Mouse (Mus musculus) forebrain, embryonic 15.5 days (tissue): ENCODE measurements around the gene Olfr279. TPM values are rescaled to one million over a fixed set of nuclear protein-coding genes. Genes with fewer than 3 reads are reported as not detected.

Experiments
- ATAC-seq: fragments of 200-750 bp; cut with Nextera tagmentation; replicated peaks from 2 replicates; pipeline ENCODE4 v1.8.0; 2017; ENCODE audit warnings: mild to moderate bottlenecking, moderate TSS enrichment, moderate library complexity
- H3K27ac ChIP-seq: fragments of 300-500 bp; sonication (generic); replicated peaks from 2 replicates; pipeline ENCODE4 v1.5.1; 2015; ENCODE audit warnings: mild to moderate bottlenecking, inconsistent platforms
- H3K27me3 ChIP-seq: fragments of 300-500 bp; sonication (generic); 2 replicates; pipeline ENCODE4 v1.6.1; 2015; ENCODE audit warnings: inconsistent platforms
- H3K36me3 ChIP-seq: fragments of 300-500 bp; sonication (generic); 2 replicates; pipeline ENCODE4 v1.6.1; 2015; ENCODE audit warnings: mild to moderate bottlenecking, inconsistent platforms
- H3K4me1 ChIP-seq: fragments of 300-500 bp; sonication (generic); 2 replicates; pipeline ENCODE4 v1.6.1; 2015; ENCODE audit warnings: inconsistent platforms
- H3K4me2 ChIP-seq: fragments of 300-500 bp; sonication (generic); replicated peaks from 2 replicates; pipeline ENCODE4 v1.6.1; 2015; ENCODE audit warnings: mild to moderate bottlenecking, inconsistent platforms
- H3K4me3 ChIP-seq: fragments of 300-500 bp; sonication (generic); 2 replicates; pipeline ENCODE4 v1.5.1; 2015; ENCODE audit warnings: mild to moderate bottlenecking, inconsistent platforms
- H3K9ac ChIP-seq: fragments of 300-500 bp; sonication (generic); replicated peaks from 2 replicates; pipeline ENCODE4 v1.6.1; 2015; ENCODE audit warnings: mild to moderate bottlenecking, inconsistent platforms
- H3K9me3 ChIP-seq: fragments of 300-500 bp; sonication (generic); 2 replicates; pipeline ENCODE4 v1.6.1; 2016; ENCODE audit warnings: inconsistent platforms
- WGBS: fragments of 180-500 bp; shearing (Covaris S2); methylation state at CpG from one replicate; pipeline ENCODE4 v1.1.7; 2015; ENCODE audit warnings: mixed read lengths; 5-methylcytosine and 5-hydroxymethylcytosine counted together
- polyA plus RNA-seq: library from polyadenylated mRNA; unstranded; fragments of >200 nt; fragmentation: Nextera tagmentation; extraction: Ambion mirVana; gene quantifications from 2 replicates; pipeline ENCODE4 v1.2.1, GENCODE M21; 2015

Olfr279 gene
- not detected in 2 replicates for polyA plus RNA-seq

DNA sequence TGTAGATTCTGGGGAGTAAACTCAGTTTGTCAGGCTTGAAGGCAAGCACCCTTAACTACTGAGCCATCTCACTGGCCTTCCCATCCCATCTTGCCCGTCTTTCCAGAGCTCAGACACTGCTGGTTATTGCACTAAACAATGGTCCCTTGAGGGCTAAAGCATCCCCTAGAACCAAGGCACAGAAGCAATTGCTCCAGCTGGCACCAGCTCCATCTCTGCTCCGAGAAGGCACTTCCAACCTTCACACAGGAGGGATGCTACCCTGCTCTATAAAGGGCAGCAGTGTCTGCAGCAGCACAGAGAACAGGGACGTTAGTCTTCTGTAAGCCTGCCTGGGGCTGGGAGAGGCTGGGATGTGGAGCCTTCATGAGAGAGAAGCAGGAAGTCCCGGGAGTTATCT lies at the start of gene Olfr279:
Gene Olfr279, plus strand, starts transcription at position 301 of the 400 bp plus-strand sequence.
- H3K4me2 ChIP-seq, result no peak within 1 kb of the TSS
- no peak within 1 kb of the TSS for H3K4me3 ChIP-seq
- H3K27ac ChIP-seq, result no peak within 1 kb of the TSS
- 61% methylated on average over 4 of the region's 4 CpGs for WGBS
- no peaks in the 10 kb centered on the region for H3K4me1 ChIP-seq
- no peaks in the 10 kb centered on the region for H3K27me3 ChIP-seq
- no peak within 1 kb of the TSS for H3K9ac ChIP-seq
- H3K9me3 ChIP-seq, result no peaks in the 10 kb centered on the region
- no peaks in the 10 kb centered on the region for H3K36me3 ChIP-seq
- no peak for ATAC-seq

DNA sequence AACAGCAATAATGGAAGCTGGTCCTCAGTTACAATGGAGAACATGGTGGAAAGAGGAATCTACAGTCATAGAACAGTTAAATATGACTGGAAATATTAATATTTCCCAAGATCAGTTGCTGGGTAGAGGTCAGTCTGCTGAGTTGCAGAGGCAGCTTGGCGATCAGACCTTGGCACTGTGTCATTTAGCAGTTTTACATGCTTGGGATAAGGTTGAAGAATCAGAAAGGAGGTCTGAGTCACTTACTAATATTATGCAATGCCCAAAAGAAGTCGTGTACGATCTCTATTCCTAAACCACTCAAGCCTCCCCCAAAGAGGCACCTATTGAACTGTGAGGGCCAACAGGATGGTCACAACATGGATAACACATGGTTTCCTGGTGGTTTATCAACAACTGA lies 47.6 kb upstream of the Olfr279 start:
- no peaks in the 10 kb centered on the region for H3K4me1 ChIP-seq
- H3K9ac ChIP-seq, result no peak overlapping the region
- WGBS, result 85% methylated on average over 3 of the region's 3 CpGs
- H3K4me3 ChIP-seq, result no peak overlapping the region
- H3K4me2 ChIP-seq, result no peak overlapping the region
- no peaks in the 10 kb centered on the region for H3K36me3 ChIP-seq
- no peak overlapping the region for H3K27ac ChIP-seq
- no peaks in the 10 kb centered on the region for H3K9me3 ChIP-seq
- H3K27me3 ChIP-seq, result no peaks in the 10 kb centered on the region
- ATAC-seq, result no peak

DNA sequence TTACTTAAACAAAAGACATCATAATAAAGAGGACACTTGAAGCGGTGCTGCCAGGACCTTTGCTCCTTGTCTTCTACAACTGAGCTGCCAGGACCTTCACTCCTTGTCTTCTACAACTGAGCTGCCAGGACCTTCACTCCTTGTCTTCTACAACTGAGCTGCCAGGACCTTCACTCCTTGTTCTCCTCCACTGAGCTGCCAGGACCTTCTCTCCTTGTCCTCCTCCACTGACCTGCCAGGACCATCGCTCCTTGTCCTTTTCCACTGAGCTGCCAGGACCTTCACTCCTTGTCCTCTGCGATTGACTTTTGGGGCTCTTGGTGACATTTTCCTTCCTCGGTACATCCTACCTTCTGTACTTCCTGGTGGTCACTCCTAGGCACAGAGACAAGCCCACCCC lies 43.7 kb upstream of the Olfr279 start:
- no peak overlapping the region for H3K9ac ChIP-seq
- H3K27me3 ChIP-seq, result no peaks in the 10 kb centered on the region
- H3K4me2 ChIP-seq, result no peak overlapping the region
- no peak overlapping the region for H3K27ac ChIP-seq
- no peak overlapping the region for H3K4me3 ChIP-seq
- no peaks in the 10 kb centered on the region for H3K4me1 ChIP-seq
- no peak for ATAC-seq
- WGBS, result 60% methylated on average over 4 of the region's 4 CpGs
- no peaks in the 10 kb centered on the region for H3K9me3 ChIP-seq
- no peaks in the 10 kb centered on the region for H3K36me3 ChIP-seq

DNA sequence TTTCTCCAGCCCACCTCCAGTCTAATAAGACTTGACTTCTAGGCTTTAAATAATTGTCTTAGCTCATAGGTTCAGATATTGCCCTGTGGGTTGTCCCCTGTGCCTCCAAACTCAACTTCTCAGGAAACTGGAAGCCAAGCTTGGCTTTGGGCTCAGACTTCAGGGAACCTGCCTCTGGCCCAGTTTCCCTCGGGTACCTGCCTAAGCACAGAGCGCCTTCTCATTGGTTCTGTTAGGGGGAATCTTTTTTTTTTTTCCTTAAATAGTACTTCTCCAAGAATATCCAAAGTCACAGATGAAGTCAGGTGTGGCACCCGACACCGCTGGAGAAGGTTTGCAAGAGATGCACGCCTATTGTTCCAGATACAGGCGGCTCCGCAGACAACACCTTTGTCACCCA lies 39.9 kb upstream of the Olfr279 start, which contains the start of gene Olfr281:
Gene Olfr281, plus strand, starts transcription at position 301 of the 400 bp plus-strand sequence.
- no peak within 1 kb of the TSS for H3K9ac ChIP-seq
- no peak within 1 kb of the TSS for H3K4me3 ChIP-seq
- no peak for ATAC-seq
- H3K4me1 ChIP-seq, result no peaks in the 10 kb centered on the region
- H3K9me3 ChIP-seq, result no peaks in the 10 kb centered on the region
- no peaks in the 10 kb centered on the region for H3K36me3 ChIP-seq
- H3K27ac ChIP-seq, result no peak within 1 kb of the TSS
- H3K27me3 ChIP-seq, result no peaks in the 10 kb centered on the region
- 92% methylated on average over 7 of the region's 7 CpGs for WGBS
- H3K4me2 ChIP-seq, result no peak within 1 kb of the TSS

DNA sequence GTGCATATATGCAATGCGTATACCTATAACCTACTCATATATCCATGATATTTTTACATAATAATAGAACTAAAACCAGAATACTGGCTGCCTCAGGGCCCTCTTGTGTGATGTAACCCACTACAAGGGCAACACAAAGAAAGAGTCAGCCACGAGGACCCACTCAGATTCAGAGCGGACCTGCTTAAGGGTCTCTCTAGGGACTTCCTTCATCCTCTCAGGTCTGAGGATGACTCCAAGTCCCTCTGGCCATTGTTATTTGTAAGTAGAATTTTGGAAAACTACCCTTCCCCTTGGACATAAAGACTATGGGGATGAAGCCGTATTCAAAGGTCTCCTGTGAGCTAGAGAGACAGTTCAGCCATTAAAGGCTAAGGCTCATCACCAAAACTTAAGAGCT lies 22.6 kb upstream of the Olfr279 start, which contains the start of gene OR5BS1P:
Gene OR5BS1P, plus strand, starts transcription at position 301 of the 400 bp plus-strand sequence.
- H3K36me3 ChIP-seq, result no peaks in the 10 kb centered on the region
- ATAC-seq, result no peak
- H3K27me3 ChIP-seq, result no peaks in the 10 kb centered on the region
- H3K4me2 ChIP-seq, result no peak within 1 kb of the TSS
- H3K9me3 ChIP-seq, result no peaks in the 10 kb centered on the region
- 95% methylated on average over 4 of the region's 4 CpGs for WGBS
- H3K4me3 ChIP-seq, result no peak within 1 kb of the TSS
- no peaks in the 10 kb centered on the region for H3K4me1 ChIP-seq
- no peak within 1 kb of the TSS for H3K9ac ChIP-seq
- no peak within 1 kb of the TSS for H3K27ac ChIP-seq

DNA sequence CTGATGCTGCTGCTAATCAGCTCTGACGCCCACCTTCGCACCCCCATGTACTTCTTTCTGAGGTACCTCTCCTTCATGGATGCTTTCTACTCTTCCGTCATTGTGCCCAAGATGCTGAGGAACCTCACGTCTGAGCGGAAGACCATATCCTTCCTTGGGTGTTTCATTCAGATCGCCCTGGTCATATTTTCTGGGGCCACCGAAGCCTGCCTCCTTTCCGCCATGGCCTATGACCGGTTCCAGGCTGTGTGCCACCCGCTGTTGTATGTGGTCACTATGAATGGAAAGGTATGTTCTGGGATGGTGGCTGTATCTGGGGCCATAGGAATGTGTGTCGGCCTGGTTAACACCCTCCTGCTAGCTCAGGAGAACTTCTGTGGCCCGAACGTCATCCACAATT lies 20.7 kb upstream of the Olfr279 start:
- Histone ChIP-seq H3K4me1 (no peaks in the 10 kb centered on the region), H3K27me3 (no peaks in the 10 kb centered on the region), H3K36me3 (no peaks in the 10 kb centered on the region), H3K4me2 (no peak overlapping the region), H3K9ac (no peak overlapping the region), H3K27ac (no peak overlapping the region), H3K9me3 (no peaks in the 10 kb centered on the region), H3K4me3 (no peak overlapping the region)
- 93% methylated on average over 13 of the region's 13 CpGs for WGBS
- ATAC-seq, result no peak

DNA sequence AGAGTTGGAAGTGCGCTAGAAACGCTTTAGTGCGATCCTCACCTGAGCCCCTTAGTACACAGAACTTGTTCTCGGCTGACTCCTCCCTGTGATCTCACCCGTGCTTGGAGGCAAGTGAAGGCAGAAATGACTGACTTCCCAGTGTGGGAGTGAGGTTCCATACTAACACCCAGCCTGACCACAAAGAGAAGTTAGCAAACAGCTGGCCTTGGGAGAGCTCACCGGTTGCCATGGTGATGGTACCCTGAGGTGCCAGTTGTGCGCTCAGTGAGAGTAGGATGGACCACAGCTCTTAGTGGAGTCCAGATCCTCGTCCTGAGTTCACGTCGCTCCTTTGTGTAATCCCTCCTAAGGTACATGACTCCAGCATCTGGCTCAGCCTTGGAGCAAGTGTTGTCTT lies 17.2 kb upstream of the Olfr279 start:
- Histone ChIP-seq H3K9me3 (no peaks in the 10 kb centered on the region), H3K4me1 (no peaks in the 10 kb centered on the region), H3K4me2 (no peak overlapping the region), H3K4me3 (no peak overlapping the region), H3K36me3 (no peaks in the 10 kb centered on the region), H3K27ac (no peak overlapping the region), H3K27me3 (no peaks in the 10 kb centered on the region), H3K9ac (no peak overlapping the region)
- no peak for ATAC-seq
- WGBS, result 79% methylated on average over 10 of the region's 10 CpGs

DNA sequence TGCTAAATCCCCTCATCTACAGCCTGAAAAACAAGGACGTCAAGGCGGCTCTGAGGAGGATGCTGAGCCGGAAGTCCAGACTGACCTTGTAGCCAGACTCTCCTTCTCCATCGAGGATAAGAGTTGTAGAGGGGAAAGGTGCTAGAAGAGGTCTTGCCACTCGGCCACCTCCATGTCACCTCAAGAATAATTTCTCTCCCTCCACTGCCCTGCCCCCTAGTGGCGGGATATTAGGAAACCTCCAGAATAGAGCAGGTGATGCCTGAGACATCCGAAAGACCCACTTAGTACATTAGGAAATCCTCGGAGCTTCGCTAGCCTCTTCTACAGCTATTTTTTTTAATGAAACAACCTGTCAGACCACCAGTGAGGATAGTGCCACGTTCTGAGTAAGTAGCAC lies 16.8 kb upstream of the Olfr279 start:
- Histone ChIP-seq H3K27me3 (no peaks in the 10 kb centered on the region), H3K27ac (no peak overlapping the region), H3K9me3 (no peaks in the 10 kb centered on the region), H3K4me2 (no peak overlapping the region), H3K4me3 (no peak overlapping the region), H3K9ac (no peak overlapping the region), H3K36me3 (no peaks in the 10 kb centered on the region), H3K4me1 (no peaks in the 10 kb centered on the region)
- WGBS, result 60% methylated on average over 10 of the region's 10 CpGs
- ATAC-seq, result no peak

DNA sequence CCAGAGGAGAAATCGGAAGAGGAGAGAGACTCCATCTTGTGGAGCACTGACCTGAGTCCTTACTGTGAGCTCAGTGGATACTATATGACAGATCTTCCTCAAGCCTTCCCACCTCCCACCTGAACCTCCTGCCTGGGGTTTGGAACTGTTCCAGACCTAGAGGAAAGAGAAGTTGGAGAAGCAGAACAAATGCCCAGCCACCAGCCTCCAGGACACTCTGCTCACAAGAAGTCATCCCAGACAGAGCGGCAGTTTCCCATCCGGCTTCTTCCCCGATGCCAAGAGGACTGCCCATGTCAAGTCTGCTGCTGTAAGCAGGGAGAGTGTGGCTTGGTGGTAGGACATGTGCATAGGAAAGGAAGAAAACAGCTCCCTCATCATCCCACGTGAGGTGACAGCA lies 15.9 kb upstream of the Olfr279 start:
- no peak overlapping the region for H3K4me3 ChIP-seq
- H3K4me1 ChIP-seq, result no peaks in the 10 kb centered on the region
- no peak for ATAC-seq
- 73% methylated on average over 5 of the region's 5 CpGs for WGBS
- H3K9ac ChIP-seq, result no peak overlapping the region
- H3K9me3 ChIP-seq, result no peaks in the 10 kb centered on the region
- no peak overlapping the region for H3K4me2 ChIP-seq
- no peaks in the 10 kb centered on the region for H3K36me3 ChIP-seq
- no peak overlapping the region for H3K27ac ChIP-seq
- no peaks in the 10 kb centered on the region for H3K27me3 ChIP-seq

DNA sequence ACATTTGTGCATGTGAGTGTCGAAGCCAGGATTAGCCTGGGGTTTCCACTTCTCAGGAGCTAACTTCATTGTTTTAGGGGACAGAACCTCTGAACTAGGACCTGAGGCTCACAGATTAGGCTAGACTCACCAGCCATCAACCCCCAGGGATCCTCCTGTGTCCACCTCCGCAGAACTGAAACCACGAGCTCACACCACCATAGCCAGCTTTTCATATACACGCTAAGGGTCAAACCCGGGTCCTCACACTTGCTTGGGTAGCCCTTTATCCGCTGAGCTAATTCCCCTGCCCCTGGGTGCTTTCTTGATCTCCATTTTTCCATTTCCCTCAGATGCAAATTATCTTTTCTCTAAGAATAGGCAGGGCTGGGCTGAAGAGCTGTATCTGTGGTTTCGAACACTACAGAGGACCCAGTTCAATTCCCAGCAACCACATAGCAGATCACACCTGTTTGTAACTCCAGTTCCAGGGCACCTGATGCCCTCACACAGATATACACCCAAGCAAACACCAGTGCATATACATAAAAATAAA lies 12.6 kb upstream of the Olfr279 start:
- no peak for ATAC-seq
- no peaks in the 10 kb centered on the region for H3K27me3 ChIP-seq
- 72% methylated on average over 7 of the region's 7 CpGs for WGBS

DNA sequence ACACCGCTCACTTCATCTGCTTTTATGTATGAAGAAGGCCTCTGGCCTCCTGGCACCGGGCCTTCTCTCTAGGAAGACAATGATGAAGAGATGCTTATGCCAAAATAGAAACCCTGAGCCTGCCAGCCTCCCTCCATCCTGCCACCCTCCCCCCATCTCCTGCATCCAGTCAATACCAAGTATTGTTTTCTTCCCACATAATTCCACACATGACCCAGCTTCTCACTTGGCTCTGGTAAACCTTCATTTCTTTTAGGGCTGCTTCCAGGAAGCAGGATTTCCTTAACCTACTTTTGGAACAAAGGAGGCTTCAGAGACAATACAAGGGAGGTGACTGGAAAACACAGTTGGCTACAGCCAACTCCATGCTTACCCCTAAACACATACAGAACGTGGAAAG lies 9.5 kb upstream of the Olfr279 start, which contains the start of gene Lalba:
Gene Lalba, minus strand, starts transcription at position 21 of the 400 bp plus-strand sequence.
- Histone ChIP-seq H3K4me1 (no peaks in the 10 kb centered on the region), H3K4me3 (no peak within 1 kb of the TSS), H3K27me3 (no peaks in the 10 kb centered on the region), H3K9me3 (no peaks in the 10 kb centered on the region), H3K27ac (no peak within 1 kb of the TSS), H3K36me3 (no peaks in the 10 kb centered on the region), H3K4me2 (no peak within 1 kb of the TSS), H3K9ac (no peak within 1 kb of the TSS)
- WGBS, result 59% methylated on average over 3 of the region's 3 CpGs
- ATAC-seq, result no peak

More for the DNA sequence above, 12.6 kb upstream of the Olfr279 start:
- H3K4me2 ChIP-seq, result no peak overlapping the region
- no peaks in the 10 kb centered on the region for H3K36me3 ChIP-seq
- H3K27ac ChIP-seq, result no peak overlapping the region
- H3K9me3 ChIP-seq, result no peaks in the 10 kb centered on the region
- H3K4me1 ChIP-seq, result no peaks in the 10 kb centered on the region
- H3K9ac ChIP-seq, result no peak overlapping the region
- no peak overlapping the region for H3K4me3 ChIP-seq

DNA sequence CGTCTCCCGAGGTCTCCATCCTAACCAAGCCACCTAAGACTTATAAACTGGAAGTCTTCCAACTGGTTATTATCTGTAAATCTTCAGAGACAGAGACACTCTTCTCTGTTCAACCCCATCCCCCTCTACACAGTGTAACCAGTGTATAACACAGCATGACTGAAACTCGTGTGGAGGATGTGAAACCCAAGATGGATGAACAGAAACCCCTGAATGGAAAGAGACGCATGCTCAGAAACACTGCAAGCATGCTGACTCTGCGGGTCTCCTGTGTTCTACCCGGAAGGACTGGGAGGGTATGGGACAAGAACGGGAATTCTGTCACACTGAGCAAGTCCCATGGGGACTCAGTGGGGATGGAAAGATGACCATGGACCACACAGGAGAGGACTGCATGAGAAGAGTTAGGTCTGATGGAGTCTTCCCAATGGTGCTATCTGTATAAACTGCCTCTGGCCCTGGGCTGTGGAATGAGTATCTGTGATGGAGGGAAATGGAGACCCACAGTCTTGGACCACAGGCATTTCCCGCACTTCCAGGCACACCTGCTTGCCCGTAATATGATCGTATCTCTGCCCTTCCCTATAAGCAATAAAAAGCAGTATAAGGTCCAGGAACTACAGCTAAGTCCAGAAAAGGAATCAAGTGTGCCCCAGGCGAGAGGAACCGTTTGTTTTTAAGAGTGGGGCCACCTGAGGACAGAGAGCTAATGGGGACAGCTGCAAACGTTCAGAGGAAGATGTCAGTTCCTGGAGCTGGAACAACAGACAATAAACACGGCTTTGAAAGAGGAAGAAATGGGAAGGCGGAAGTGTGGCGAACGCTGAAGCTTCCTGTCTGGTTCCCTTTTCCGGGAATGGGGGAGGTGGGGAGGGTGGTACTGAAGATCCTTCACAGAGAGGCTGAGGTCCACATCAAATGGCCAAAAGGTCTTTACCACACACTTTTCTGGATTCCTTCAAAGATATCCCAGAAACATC lies 8.0 kb upstream of the Olfr279 start:
- no peaks in the 10 kb centered on the region for H3K27me3 ChIP-seq
- no peak overlapping the region for H3K4me3 ChIP-seq
- no peaks in the 10 kb centered on the region for H3K9me3 ChIP-seq
- no peak overlapping the region for H3K4me2 ChIP-seq
- ATAC-seq, result no peak
- 83% methylated on average over 18 of the region's 18 CpGs for WGBS
- no peak overlapping the region for H3K9ac ChIP-seq
- H3K36me3 ChIP-seq, result no peaks in the 10 kb centered on the region
- no peak overlapping the region for H3K27ac ChIP-seq
- H3K4me1 ChIP-seq, result no peaks in the 10 kb centered on the region
